Mouse (Mus musculus) adrenal gland, postnatal 4 days (tissue): ENCODE results near the gene Fgfr2. TPM values are rescaled to one million over a fixed set of nuclear protein-coding genes. Genes with fewer than 3 reads are reported as not detected.
"Not testable (repeated sequence)": the region's sequence is repeated elsewhere in the genome, so short reads cannot be mapped to it uniquely, and the experiment has no call there.

ENCODE experiments used
- DNase-seq, 2 experiments: peaks; one replicate each; pipeline ENCODE4 v3.0.0; 2021 to 2022; ENCODE audit warnings: low spot score in 2 of 2, mixed read lengths in 2 of 2
- total RNA-seq, 2 experiments: library from RNA; stranded (reverse); gene quantifications; 2 replicates each; pipeline ENCODE4 v1.2.3; 2021

Fgfr2 gene
- total RNA-seq, 2 experiments from 2014 or later = 205 to 210 TPM

DNA sequence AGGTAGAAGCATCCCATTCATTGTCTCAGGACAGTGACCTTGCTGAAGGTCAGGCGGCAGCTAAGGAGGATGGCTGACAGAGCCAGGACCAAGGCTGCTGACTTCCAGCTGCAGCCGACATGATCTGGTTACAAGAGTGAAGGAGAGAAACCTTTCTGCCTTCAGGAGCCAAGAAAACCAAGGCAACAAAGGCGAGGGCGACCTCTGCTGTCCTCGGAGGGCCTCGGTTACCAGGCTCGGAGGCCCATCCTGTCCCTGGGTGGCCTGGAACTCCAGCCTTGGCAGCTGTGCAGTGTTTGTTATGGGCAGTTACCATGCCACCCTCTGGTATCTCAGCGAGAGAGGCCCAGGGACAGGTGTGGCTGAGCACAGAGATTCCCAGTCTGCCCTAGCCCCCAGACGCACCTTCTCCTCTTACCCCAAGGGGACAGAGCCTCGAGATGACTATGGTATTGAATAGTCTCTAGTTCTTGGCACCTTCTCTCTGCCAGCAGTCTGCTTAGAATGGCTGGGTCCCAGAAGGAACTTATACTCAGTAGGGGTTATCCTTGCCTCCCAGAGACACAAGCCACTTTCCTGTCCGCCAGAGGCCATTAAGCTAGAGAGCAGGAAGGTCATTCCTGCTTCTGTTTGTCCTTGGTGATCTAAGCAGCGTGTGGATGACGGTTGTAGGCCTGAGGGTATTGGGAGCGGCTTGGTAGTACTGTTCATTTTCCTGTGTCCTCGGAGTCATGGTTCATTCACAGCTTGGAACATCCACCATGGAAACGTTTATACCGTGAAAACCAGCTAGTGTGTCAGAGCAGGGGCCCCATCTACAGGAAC lies 449.0 kb downstream of the Fgfr2 start:
- peak in 1 of 2 experiments; percentile 31 for DNase-seq

- DNase-seq = no peak
Measured at GRCm38 (mm10) chr7:132672481-132672959, 450.6 kb downstream of the Fgfr2 start.

GRCm38 (mm10) chr7:132670863-132671165 lies 452.3 kb downstream of the Fgfr2 start:
- DNase-seq = no peak

DNA sequence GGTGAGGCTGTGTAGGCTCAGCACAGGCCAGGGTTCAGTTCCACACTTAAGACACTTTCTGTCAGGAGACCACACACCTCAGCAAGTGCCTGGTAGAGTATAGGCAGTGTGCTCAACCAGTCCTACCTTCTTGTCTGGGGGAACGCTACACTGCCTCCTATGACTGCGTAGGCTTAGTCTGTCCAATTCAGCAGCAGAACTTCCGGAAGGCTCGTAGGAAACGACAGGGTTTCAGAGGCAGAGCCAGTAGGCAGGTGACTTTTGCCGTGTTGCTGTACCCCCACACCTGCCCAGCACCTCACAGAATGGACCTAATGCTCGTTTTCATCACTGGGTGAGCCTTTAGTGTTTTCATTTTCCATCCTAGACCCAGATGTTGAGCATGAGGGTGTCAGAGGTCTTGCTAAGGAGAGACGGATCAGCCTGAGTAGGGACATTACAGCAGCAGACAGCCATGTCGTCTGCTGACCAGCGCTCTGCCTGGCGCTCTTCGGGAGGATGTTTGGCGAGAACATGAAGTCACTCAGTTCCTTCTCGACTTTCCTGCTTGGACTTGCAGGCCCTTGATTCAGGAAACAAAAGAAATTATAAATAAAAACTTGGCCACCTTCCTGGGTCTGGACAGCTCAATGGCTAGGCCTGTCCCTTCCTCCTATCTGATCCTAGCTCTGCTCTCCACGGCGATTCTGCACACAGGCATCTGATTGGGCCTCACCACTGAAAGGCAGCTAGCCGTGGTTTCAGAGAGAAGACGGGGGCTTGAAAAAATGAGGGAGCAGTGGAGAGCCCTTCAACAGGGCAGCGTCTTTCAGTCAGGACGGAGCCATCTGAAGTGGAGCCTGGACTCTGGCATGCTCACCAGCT lies 452.9 kb downstream of the Fgfr2 start:
- no peak for DNase-seq

GRCm38 (mm10) chr7:132668604-132669003 lies 454.5 kb downstream of the Fgfr2 start:
- no peak for DNase-seq

DNA sequence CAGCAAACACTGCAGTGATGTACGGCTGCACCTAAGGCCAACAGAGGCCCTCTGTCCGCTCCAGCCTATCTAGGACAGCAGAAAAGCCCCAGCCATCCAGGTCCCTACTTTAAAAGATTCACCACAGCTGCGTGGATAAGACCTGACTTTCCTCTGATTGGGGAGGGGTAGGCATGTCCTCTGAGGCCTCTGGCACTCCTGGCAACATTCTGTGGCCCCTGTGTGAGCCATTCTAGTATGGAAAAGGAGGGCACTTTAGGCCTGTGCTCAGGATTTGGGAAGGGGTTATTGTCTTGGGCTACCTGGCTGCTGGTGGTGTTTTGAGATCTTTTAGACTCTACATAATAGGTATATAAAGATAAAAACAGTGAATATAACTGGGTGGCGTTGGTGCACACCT lies 456.6 kb downstream of the Fgfr2 start:
- no peak for DNase-seq

DNA sequence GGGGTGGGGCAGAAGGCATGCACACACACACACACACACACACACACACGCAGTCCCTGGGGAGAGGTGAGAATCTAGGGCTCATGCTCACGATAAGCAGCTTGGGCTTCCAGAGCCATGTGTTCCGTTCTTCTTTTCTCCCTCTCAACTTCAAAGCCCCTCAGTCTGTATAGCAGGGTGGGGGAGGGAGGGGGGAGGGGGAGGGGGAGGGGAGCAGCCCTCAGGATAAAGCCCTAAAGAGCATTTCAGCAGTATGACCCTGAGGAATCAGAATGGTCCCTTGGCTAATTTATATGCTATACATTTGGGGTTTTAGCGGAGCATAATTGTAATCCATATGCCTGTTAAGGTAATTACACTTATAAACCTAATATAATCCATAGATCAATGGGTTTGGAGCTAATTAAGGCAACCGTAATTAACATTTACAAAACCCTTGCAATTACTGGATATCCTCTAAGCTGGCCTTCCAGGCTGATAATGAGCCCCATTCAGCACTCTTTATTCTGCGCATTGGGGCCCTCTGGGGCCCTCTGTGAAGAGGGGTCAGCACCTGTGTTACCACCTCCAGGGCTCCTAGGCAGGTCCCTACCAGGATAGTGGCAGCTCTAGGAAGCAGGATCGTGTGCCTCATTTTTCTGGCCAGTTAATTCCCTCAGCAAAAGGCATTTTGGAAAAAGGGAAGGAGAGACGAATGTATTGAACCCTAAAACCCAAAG lies 457.3 kb downstream of the Fgfr2 start:
- no peak for DNase-seq

DNA sequence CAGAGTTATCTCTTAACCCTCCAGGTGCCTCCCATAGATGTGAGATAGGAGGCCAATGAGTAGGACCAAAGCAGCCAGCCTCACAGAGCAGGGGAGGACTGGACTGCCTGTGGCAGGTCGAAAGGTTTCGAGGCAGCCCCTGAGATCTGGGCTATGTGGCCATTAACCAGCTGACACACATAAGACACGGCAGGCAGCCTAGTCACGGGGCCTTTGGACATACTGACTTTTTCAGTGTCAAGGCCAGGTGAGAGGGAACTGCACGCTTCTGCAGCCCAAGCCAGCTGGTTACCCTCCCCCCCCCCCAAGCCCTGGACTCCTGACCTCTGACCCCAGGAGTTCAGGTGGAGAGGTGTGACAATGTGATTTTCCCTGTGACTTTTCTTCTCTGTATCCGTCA lies 458.3 kb downstream of the Fgfr2 start:
- DNase-seq = no peak

DNA sequence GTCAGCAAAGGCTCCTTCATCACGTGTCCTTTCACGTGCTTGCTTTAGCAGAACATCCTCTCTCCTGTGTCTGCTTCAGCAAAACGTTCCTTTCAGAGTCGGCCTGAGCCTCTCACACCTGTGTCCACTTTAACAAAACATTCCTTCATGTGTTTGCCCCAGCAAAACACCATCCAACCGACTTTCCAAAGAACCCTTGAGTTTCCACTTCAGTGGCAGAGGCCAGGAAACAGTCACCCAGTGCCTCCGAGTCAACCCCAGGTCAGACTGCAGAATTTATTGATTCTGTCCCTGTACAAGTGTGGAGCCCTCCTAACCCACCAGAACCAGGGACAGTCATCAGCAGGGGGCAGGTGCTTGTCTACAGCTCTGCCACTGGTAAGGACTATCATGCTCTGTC lies 460.3 kb downstream of the Fgfr2 start:
- not testable (repeated sequence) for DNase-seq

DNA sequence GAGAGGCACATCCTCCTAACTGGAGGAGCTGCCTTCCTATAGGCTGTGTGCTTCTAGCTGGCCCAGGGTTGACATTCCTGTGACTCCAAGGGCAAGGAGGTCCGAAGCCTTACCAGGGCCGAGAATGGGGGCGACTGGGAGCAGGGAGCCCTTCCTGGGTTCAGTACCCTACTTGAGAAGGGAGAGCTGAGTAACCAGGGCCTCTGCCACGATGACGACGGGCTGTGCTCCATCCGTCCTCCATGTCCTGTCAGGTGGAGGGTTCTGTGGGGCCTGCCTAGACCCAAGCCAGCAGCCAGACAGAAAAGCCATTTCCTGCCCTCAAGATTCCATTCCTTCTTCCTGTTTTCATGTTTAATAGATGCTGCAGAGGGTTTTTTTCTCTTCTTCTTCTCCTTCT lies 463.5 kb downstream of the Fgfr2 start:
- DNase-seq = no peak

- DNase-seq = no peak
Measured at GRCm38 (mm10) chr7:132658688-132659087, 464.5 kb downstream of the Fgfr2 start.

DNA sequence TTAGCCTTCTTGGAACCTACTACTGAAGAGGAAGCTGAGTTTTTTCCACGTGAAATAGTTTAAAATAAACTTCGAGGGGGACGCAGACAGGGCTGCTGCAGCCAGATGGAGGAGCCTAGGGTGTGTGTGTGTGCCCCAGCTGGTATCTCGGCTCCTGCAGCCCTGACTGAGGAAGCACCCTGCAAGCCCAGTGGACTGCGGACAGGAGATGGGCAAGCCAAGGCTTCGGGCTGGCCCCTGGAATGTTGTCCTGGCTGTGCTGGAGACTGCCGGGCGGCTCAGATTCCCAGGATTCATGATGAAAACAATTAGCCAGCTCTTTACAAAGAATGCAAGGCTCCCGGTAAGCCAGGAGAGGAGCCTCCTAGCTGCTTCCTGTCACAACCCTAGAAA lies 465.1 kb downstream of the Fgfr2 start:
- no peak for DNase-seq

DNA sequence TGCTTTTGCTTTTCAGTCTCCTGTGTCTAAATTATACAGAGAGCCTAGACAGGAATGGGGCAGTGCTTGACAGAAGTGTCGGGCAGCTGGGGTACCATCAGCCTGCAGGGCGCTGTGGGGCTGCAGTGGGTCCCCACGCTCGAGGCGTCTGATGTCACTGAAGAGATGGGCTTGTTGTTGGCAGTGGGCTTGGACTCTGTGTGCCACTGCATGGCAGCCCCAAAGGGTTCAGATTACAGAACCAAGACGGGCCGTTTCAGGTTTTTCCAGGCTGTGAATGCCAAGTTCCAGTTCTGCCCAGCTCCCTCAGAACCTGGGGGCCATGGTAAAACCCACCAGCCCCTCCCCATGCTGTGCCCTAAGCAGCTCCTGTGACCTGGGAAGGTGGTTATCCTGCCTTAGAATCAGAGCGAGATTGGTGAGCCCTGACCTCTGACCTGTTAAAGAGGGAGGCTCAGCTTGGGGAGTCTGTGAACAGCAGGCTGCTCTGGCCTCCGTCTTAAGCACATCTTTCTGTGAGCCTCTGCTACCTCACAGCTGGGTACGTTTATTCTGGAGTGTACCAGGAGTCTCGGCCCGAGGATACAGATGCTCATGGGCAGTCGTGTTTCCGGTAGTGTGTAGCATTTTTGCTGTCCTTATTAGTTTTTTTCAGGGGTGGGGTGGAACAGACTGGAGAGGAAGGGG lies 465.6 kb downstream of the Fgfr2 start:
- no peak for DNase-seq

GRCm38 (mm10) chr7:132656548-132656947 lies 466.6 kb downstream of the Fgfr2 start:
- peak; percentile 90 to 97 for DNase-seq

DNA sequence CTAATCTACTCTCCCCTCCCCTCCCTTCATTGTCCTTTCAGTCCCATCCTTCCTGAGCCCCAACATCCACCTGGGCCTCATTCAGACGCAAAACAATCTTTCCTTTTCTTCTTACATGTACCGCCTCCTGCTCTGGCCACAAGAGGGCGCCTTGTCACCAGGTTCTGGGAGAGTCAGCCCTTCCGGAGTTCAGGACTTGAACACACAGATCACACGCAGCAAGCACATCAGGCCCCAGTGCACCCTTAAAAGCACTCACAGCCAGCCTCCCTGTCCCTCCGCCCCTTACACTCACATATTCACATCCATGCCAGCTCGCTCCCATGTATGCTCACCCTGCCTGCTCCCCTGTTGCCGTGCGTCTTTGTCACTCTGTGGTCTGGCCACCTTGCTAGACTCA lies 467.1 kb downstream of the Fgfr2 start:
- peak; percentile 63 to 82 for DNase-seq

GRCm38 (mm10) chr7:132654412-132654811 lies 468.7 kb downstream of the Fgfr2 start:
- no peak for DNase-seq

GRCm38 (mm10) chr7:132646514-132646913 lies 476.6 kb downstream of the Fgfr2 start:
- DNase-seq = no peak

DNA sequence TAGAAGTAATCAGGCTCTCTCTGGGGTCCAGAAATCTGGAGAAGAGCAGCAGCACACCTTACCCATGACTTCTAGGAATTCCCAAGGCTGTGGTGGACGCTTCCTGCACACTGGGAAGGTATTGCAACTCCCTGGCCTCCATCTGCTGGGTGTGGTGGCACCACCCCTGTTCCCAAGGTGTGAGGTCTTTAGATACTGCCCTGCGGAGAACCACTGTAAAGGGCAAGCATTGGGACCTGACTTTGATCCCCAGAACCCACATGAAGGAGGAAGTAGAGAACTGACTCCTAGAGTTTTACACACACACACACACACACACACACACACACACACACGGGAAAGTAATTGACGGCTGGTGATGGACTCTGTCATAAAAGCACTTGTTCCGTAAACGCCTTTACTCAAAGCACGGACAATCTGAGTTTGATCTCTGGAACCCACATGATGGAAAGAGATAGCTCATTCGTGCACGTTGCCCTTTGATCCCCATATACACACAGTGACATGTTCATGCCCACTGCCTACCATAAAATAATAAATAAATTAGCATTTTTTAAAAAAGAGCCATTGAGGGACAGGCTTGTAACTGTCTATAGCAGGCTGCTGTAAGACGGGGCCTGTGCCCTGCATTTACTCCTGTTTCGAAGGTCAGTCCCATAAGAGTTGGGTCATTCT lies 478.4 kb downstream of the Fgfr2 start:
- DNase-seq = no peak

GRCm38 (mm10) chr7:132641606-132642005 lies 481.5 kb downstream of the Fgfr2 start:
- DNase-seq = no peak

DNA sequence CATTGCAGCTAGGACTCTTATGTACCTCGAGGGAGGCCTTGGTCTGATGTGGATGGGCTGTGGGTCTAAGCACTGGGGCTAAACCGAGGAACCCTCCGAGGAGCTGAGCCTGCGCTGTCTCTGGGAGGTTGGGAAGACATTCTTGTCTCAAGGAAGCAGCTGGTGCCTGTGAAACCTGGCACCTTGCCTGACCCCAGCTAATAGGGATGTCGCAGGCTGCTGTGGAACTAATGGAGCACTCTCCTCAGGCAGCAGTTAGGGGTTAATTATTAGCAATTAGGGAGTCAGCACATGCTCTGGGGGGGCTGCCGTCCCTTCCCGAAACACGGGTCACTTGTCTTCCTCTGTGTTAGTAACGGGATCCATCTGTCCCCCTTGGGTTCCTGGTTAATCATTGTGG lies 482.2 kb downstream of the Fgfr2 start:
- no peak for DNase-seq
